Mouse (Mus musculus): Measurements from ENCODE around the gene Pax8.

The Pax8 gene

GRCm38 (mm10) chr2:24460808-24461127, 14.6 kb downstream of the Pax8 start:
- DNase-seq (ENCODE audit: low spot score), result no peak

- DNase-seq (ENCODE audit: low spot score), result no peak
Observed at GRCm38 (mm10) chr2:24460112-24460807, 15.1 kb downstream of the Pax8 start.

- DNase-seq (ENCODE audit: low spot score), result no peak
Observed at GRCm38 (mm10) chr2:24456841-24457240, 18.6 kb downstream of the Pax8 start.

- no peak for DNase-seq (ENCODE audit: low spot score)
Observed at GRCm38 (mm10) chr2:24455057-24455855, 20.1 kb downstream of the Pax8 start.

- DNase-seq (ENCODE audit: low spot score), result no peak
Observed at GRCm38 (mm10) chr2:24454429-24455011, 20.9 kb downstream of the Pax8 start.

- no peak for DNase-seq (ENCODE audit: low spot score)
Observed at GRCm38 (mm10) chr2:24453206-24453605, 22.2 kb downstream of the Pax8 start.

- no peak for DNase-seq (ENCODE audit: low spot score)
Observed at GRCm38 (mm10) chr2:24449111-24449510, 26.3 kb downstream of the Pax8 start.

- no peak for DNase-seq (ENCODE audit: low spot score)
Observed at GRCm38 (mm10) chr2:24443256-24443790, 32.1 kb downstream of the Pax8 start.

- no peak for DNase-seq (ENCODE audit: low spot score)
Observed at GRCm38 (mm10) chr2:24442303-24442925, 33.0 kb downstream of the Pax8 start.

- DNase-seq (ENCODE audit: low spot score), result no peak
Observed at GRCm38 (mm10) chr2:24441899-24442298, 33.5 kb downstream of the Pax8 start.

- DNase-seq (ENCODE audit: low spot score), result no peak
Observed at GRCm38 (mm10) chr2:24440056-24440455, 35.3 kb downstream of the Pax8 start.

- DNase-seq (ENCODE audit: low spot score), result no peak
Observed at GRCm38 (mm10) chr2:24435699-24436098, 39.7 kb downstream of the Pax8 start.

GRCm38 (mm10) chr2:24434670-24435069, 40.7 kb downstream of the Pax8 start:
- DNase-seq (ENCODE audit: low spot score), result no peak

- DNase-seq (ENCODE audit: low spot score), result no peak
Observed at GRCm38 (mm10) chr2:24429806-24430205, 45.6 kb downstream of the Pax8 start.

GRCm38 (mm10) chr2:24427866-24428675, 47.3 kb downstream of the Pax8 start:
- no peak for DNase-seq (ENCODE audit: low spot score)

GRCm38 (mm10) chr2:24425630-24426029, 49.8 kb downstream of the Pax8 start:
- DNase-seq (ENCODE audit: low spot score), result no peak

GRCm38 (mm10) chr2:24422815-24423214, 52.6 kb downstream of the Pax8 start:
- no peak for DNase-seq (ENCODE audit: low spot score)

- no peak for DNase-seq (ENCODE audit: low spot score)
Observed at GRCm38 (mm10) chr2:24421211-24421863, 54.1 kb downstream of the Pax8 start.

GRCm38 (mm10) chr2:24417564-24417963, 57.8 kb downstream of the Pax8 start:
- DNase-seq (ENCODE audit: low spot score), result no peak

GRCm38 (mm10) chr2:24417106-24417505, 58.3 kb downstream of the Pax8 start:
- no peak for DNase-seq (ENCODE audit: low spot score)

- DNase-seq (ENCODE audit: low spot score), result no peak
Observed at GRCm38 (mm10) chr2:24416668-24417067, 58.7 kb downstream of the Pax8 start.

Data from T-cell, adult 2 months (primary cell).